Mouse (Mus musculus): ENCODE results near the gene Asprv1. TPM values are rescaled to one million over a fixed set of nuclear protein-coding genes. Genes with fewer than 3 reads are reported as not detected.
A peak's percentile ranks its signal among the peaks of the same experiment; 100 is the strongest.

Gene Asprv1
- polyA plus RNA-seq, 1 experiment from 2014 or later = 1.5 TPM

DNA sequence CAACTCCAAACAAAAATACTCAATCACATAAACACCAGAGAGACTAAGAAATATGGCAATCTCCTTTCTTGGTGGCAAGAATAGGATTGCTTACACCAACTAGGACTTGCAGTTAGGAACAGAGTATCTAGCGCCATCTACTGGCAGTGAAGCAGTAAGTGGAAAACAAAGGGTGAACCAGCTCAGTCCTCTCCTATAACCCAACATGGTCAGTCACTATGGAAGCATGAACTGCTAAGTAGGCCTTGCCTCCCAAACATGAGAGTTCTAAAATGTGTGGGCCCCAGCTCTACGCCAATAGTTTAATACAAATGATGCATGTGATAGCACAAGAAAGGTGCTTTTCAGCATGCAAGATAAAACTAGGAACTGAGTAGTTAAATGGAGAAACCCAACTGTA, 42.9 kb downstream of the Asprv1 start:
- 12% methylated on average over 2 of the region's 2 CpGs for WGBS
- Histone ChIP-seq H3K27ac (replicated peaks) (peak overlapping the region; percentile 66), H3K27me3 (replicated peaks) (no peaks in the 10 kb centered on the region), H3K4me1 (peaks cover 29% of the 10 kb centered on the region), H3K9me3 (replicated peaks) (no peaks in the 10 kb centered on the region), H3K36me3 (peaks cover 45% of the 10 kb centered on the region), H3K4me2 (no peak overlapping the region), H3K4me3 (replicated peaks) (no peak overlapping the region), H3K9ac (replicated peaks) (no peak overlapping the region)
- ATAC-seq (ENCODE audit: low FRiP score) = no peak

DNA sequence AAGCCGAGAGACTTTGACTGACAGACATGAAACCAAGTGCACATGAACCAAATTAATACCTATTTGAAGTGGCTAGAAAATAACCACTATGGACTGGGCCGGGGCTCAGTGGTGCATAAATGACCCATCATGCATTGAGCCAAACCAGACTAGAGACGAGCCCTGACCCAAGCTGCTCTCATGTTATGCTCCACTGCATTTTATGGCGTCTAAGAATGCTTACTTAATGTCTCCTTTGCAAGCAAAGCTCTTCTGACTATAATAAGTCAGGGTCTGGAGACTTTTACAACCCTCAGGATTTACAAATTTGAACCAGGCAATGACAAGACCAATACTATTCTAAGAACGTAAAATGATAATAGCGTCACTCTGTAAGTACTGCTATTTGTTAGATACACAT, 50.4 kb downstream of the Asprv1 start:
- Histone ChIP-seq H3K9ac (replicated peaks) (no peak overlapping the region), H3K27ac (replicated peaks) (no peak overlapping the region)

More for the DNA sequence above, 50.4 kb downstream of the Asprv1 start:
- no peak for ATAC-seq (ENCODE audit: low FRiP score)
- Histone ChIP-seq H3K4me3 (replicated peaks) (no peak overlapping the region), H3K4me2 (no peak overlapping the region), H3K27me3 (replicated peaks) (no peaks in the 10 kb centered on the region), H3K36me3 (peaks cover 86% of the 10 kb centered on the region), H3K4me1 (peaks cover 5% of the 10 kb centered on the region), H3K9me3 (replicated peaks) (no peaks in the 10 kb centered on the region)
- WGBS = 36% methylated on average over 6 of the region's 6 CpGs

Other genes with a start within 250 kb of the Asprv1 start
- gene Pcyox1, start 231.0 kb upstream of the Asprv1 start, polyA plus RNA-seq (2015; fragmentation: Nextera tagmentation; extraction: Ambion mirVana) = 79.8 and 89.6 TPM in 2 replicates
- 275 and 303 TPM in 2 replicates for gene Tia1, start 223.9 kb upstream of the Asprv1 start, polyA plus RNA-seq (2015; fragmentation: Nextera tagmentation; extraction: Ambion mirVana)
- not detected in 2 replicates for gene Gm44790, start 201.5 kb upstream of the Asprv1 start, polyA plus RNA-seq (2015; fragmentation: Nextera tagmentation; extraction: Ambion mirVana)
- gene C87436, start 189.8 kb upstream of the Asprv1 start, polyA plus RNA-seq (2015; fragmentation: Nextera tagmentation; extraction: Ambion mirVana) = 22.2 and 25.6 TPM in 2 replicates
- gene Pcbp1, start 101.8 kb upstream of the Asprv1 start, polyA plus RNA-seq (2015; fragmentation: Nextera tagmentation; extraction: Ambion mirVana) = 331 and 342 TPM in 2 replicates
- 15.2 and 15.3 TPM in 2 replicates for gene Mxd1, start 41.0 kb downstream of the Asprv1 start, polyA plus RNA-seq (2015; fragmentation: Nextera tagmentation; extraction: Ambion mirVana)
- 94.2 and 96.0 TPM in 2 replicates for gene Snrnp27, start 56.4 kb downstream of the Asprv1 start, polyA plus RNA-seq (2015; fragmentation: Nextera tagmentation; extraction: Ambion mirVana)
- gene Gmcl1, start 105.2 kb downstream of the Asprv1 start, polyA plus RNA-seq (2015; fragmentation: Nextera tagmentation; extraction: Ambion mirVana) = 38.7 and 41.8 TPM in 2 replicates
- 4.2 and 21.7 TPM in 2 replicates for gene Anxa4, start 165.4 kb downstream of the Asprv1 start, polyA plus RNA-seq (2015; fragmentation: Nextera tagmentation; extraction: Ambion mirVana)
- gene Aak1, start 221.4 kb downstream of the Asprv1 start, polyA plus RNA-seq (2015; fragmentation: Nextera tagmentation; extraction: Ambion mirVana) = 40.2 and 43.4 TPM in 2 replicates

Data from neural tube, embryonic 15.5 days (tissue).